Mouse (Mus musculus): Measurements from ENCODE around the gene Jpt1. TPM values are rescaled to one million over a fixed set of nuclear protein-coding genes. Genes with fewer than 3 reads are reported as not detected.
"Not testable (repeated sequence)": the region's sequence is repeated elsewhere in the genome, so short reads cannot be mapped to it uniquely, and the experiment has no call there.

The Jpt1 gene
- polyA plus RNA-seq, 1 experiment from 2014 or later = 1,026 TPM

DNA sequence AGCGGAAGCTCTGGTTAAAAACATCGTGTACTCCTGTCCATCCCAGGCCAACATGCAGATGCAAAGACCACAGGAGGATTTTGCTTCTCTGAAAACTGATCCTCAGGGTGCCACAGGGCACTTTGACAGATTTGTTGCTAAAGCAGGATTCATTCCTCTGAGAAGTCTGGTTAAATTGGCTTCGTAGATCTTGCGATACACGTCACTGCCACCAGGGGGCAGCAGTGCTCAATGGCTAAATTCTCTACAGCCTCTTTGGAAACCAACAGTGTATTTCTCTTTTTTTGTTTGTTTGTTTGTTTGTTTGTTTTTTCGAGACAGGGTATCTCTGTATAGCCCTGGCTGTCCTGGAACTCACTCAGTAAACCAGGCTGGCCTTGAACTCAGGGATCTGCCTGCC is 30.5 kb downstream of the Jpt1 start:
- WGBS = 22% methylated on average over 6 of the region's 6 CpGs
- peaks cover 12% of the 10 kb centered on the region for H3K4me1 ChIP-seq
- H3K9me3 ChIP-seq = no peaks in the 10 kb centered on the region
- peaks cover 3% of the 10 kb centered on the region; the same call in 1 of the 2 replicates for H3K36me3 ChIP-seq
- H3K27ac ChIP-seq (replicated peaks) = no peak overlapping the region
- ATAC-seq (ENCODE audit: low FRiP score, low read depth) = no peak
- H3K9ac ChIP-seq (replicated peaks) = no peak overlapping the region
- H3K27me3 ChIP-seq = no peaks in the 10 kb centered on the region
- H3K4me3 ChIP-seq = no peak overlapping the region
- H3K4me2 ChIP-seq (replicated peaks) = no peak overlapping the region

DNA sequence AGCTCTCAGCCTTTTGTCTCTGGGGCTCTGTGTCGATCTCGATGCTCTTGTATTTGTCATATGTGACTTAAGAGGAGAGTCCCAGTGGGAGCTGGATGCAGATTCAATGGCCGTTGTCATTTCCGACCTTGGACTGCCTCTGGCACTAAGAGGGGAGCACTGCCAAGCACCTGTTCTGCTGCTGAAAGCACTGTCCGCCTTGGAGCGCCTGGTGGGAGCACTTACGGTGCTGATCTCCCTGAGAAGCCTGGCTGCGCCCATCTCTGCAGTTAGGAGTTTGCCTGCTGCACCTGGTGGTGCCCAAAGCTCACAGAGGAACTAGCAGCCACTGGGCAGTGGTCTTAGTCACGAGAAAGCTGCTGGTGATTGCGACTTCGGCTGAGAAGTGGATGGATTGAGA is 30.9 kb downstream of the Jpt1 start:
- Histone ChIP-seq H3K9me3 (no peaks in the 10 kb centered on the region), H3K4me3 (no peak overlapping the region), H3K36me3 (no peaks in the 10 kb centered on the region; the same call in 1 of the 2 replicates), H3K27ac (replicated peaks) (no peak overlapping the region), H3K4me1 (peaks cover 12% of the 10 kb centered on the region), H3K4me2 (replicated peaks) (no peak overlapping the region), H3K9ac (replicated peaks) (no peak overlapping the region; the same call in 1 of the 2 replicates), H3K27me3 (no peaks in the 10 kb centered on the region)
- 76% methylated on average over 11 of the region's 11 CpGs for WGBS
- no peak for ATAC-seq (ENCODE audit: low FRiP score, low read depth)

DNA sequence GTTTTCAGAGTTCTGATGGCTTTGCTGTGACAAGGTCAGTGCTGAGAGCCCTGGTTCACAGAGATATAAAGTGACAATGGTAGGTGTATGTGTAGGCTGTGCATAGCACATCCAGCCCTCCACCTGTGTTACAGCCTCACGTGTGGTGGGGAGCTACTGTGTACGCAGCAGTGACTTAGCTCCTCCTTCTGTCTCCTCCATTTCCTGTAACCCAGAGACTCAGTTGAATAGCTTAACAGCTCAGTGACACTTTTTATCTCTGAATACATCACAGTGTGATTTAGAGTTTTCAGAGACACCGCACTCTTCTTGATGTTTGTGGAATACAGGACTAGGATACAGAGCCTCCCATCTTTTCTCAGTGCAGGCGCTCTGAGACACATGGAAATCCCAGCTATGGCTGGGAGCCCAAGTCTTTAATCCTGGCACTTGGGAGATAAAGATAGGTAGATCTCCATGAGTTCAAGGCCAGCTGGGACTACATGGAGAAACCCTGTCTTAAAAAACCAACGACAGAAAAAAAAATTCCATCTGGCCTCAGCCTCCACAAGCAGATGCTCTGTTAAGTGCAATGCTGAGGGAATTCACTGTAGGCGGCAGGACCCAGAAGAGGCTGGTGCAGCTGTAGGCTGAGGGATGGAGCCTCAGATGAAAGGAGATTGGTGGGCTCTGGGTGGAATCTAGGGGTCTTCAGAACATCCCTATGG is 32.5 kb downstream of the Jpt1 start:
- no peak overlapping the region for H3K4me3 ChIP-seq
- no peaks in the 10 kb centered on the region for H3K9me3 ChIP-seq
- H3K36me3 ChIP-seq = no peaks in the 10 kb centered on the region; the same call in 1 of the 2 replicates
- no peak overlapping the region for H3K4me2 ChIP-seq (replicated peaks)
- H3K4me1 ChIP-seq = peaks cover 17% of the 10 kb centered on the region
- ATAC-seq (ENCODE audit: low FRiP score, low read depth) = no peak
- 84% methylated on average over 6 of the region's 6 CpGs for WGBS
- H3K9ac ChIP-seq (replicated peaks) = no peak overlapping the region
- no peaks in the 10 kb centered on the region for H3K27me3 ChIP-seq
- no peak overlapping the region for H3K27ac ChIP-seq (replicated peaks)

DNA sequence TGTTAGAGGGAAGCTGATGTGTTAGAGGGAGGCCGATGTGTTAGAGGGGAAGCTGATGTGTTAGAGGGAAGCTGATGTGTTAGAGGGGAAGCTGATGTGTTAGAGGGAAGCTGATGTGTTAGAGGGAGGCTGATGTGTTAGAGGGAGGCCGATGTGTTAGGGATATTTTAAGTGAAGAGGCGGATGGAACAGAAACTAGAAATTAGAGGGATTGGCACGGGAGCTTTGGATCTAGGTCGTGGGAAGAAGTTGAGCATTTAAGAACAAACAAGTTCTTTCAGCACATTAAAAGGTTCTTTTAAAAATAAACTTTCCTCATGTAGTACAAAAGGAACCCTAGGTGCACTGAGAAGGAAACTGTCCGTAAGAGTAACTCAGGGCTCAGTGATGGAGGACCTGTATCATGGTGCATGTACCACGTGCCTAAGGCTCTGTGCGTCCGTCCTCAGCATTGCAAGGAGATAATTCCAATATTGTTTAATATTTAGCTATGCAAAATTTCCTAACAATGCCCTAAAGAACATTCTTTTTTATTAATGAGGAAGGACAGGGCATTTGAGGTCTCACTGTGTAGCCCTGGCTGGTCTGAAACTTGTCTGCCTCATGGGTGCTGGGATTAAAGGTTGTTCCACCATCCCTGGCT is 35.8 kb downstream of the Jpt1 start:
- Histone ChIP-seq H3K4me3 (no peak overlapping the region), H3K4me2 (replicated peaks) (no peak overlapping the region), H3K27me3 (no peaks in the 10 kb centered on the region), H3K4me1 (peaks cover 26% of the 10 kb centered on the region), H3K9ac (replicated peaks) (no peak overlapping the region), H3K36me3 (no peaks in the 10 kb centered on the region; the same call in 1 of the 2 replicates), H3K9me3 (no peaks in the 10 kb centered on the region), H3K27ac (replicated peaks) (no peak overlapping the region)
- ATAC-seq (ENCODE audit: low FRiP score, low read depth) = no peak
- 88% methylated on average over 9 of the region's 9 CpGs for WGBS

DNA sequence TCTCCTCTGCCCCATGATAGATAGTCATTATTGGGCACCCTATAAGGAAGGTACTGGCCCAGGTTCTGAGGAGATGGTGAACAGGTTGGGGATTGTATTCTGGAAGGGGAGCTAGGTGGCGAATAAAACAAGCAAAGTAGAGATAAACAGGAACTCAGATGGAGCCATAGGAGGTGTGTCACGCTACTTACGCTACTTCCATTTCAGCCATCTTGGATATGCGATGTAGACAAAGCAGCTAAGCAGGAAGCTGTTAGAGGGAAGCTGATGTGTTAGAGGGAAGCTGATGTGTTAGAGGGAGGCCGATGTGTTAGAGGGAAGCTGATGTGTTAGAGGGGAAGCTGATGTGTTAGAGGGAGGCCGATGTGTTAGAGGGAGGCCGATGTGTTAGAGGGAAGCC is 36.8 kb downstream of the Jpt1 start:
- not testable (repeated sequence) for H3K27me3 ChIP-seq; H3K27ac ChIP-seq (replicated peaks); H3K4me2 ChIP-seq (replicated peaks); H3K9ac ChIP-seq (replicated peaks); H3K9me3 ChIP-seq; ATAC-seq (ENCODE audit: low FRiP score, low read depth); H3K4me3 ChIP-seq; H3K36me3 ChIP-seq
- 86% methylated on average over 7 of the region's 7 CpGs for WGBS
- peaks cover 27% of the 10 kb centered on the region for H3K4me1 ChIP-seq

DNA sequence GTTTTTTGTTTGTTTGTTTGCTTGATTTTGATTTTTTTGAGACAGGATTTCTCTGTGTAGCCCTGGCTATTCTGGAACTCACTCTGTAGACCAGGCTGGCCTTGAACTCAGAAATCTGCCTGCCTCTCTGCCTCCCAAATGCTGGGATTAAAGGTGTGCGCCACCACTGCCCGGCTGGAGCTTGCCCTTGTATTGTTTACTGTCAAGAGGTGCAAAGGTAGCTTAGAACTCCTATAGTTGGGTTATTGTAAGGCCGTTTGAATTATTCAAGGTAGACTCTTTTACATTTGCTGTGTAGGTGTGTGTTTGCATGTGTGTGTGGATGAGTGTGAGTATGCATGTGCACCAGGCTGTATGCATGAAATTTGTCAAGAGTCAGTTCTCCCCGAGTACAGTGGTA is 37.6 kb downstream of the Jpt1 start:
- not testable (repeated sequence) for ATAC-seq (ENCODE audit: low FRiP score, low read depth); H3K27me3 ChIP-seq; H3K9ac ChIP-seq (replicated peaks); H3K36me3 ChIP-seq; H3K27ac ChIP-seq (replicated peaks); H3K9me3 ChIP-seq
- Histone ChIP-seq H3K4me3 (peak overlapping the region; percentile 85; the same call in 1 of the 2 replicates), H3K4me1 (peaks cover 27% of the 10 kb centered on the region), H3K4me2 (replicated peaks) (peak overlapping the region; percentile 99)
- 79% methylated on average over 4 of the region's 4 CpGs for WGBS

DNA sequence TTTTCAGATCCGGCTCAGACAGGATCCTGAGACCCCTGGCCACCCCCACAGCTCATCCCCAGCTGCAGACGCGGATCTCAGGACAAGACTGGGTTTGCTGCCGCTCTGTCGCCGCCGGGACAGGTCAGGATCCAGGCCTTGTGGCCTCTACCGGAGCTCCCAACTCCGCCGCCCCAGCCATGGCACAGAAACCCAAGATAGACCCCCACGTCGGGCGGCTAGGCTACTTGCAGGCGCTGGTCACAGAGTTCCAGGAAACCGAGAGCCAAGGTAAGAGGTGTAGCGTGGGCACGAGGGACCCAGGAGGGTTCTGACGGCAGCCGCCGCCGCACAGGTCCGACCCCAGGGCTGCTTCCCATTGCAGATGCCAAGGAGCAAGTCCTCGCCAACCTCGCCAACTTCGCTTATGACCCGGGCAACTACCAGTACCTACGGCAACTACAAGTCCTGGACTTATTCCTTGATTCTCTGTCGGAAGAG is 38.4 kb downstream of the Jpt1 start:
- no peaks in the 10 kb centered on the region for H3K27me3 ChIP-seq
- H3K4me2 ChIP-seq (replicated peaks) = peak overlapping the region; percentile 99
- ATAC-seq (ENCODE audit: low FRiP score, low read depth) = peak; percentile 16; the same call in 1 of the 2 replicates
- no peaks in the 10 kb centered on the region; the same call in 1 of the 2 replicates for H3K36me3 ChIP-seq
- peaks cover 27% of the 10 kb centered on the region for H3K4me1 ChIP-seq
- H3K4me3 ChIP-seq = peak overlapping the region; percentile 85
- peak overlapping the region; percentile 82 for H3K9ac ChIP-seq (replicated peaks)
- WGBS = 6% methylated on average over 28 of the region's 28 CpGs
- peak overlapping the region; percentile 35; the same call in 1 of the 2 replicates for H3K27ac ChIP-seq (replicated peaks)
- H3K9me3 ChIP-seq = no peaks in the 10 kb centered on the region

DNA sequence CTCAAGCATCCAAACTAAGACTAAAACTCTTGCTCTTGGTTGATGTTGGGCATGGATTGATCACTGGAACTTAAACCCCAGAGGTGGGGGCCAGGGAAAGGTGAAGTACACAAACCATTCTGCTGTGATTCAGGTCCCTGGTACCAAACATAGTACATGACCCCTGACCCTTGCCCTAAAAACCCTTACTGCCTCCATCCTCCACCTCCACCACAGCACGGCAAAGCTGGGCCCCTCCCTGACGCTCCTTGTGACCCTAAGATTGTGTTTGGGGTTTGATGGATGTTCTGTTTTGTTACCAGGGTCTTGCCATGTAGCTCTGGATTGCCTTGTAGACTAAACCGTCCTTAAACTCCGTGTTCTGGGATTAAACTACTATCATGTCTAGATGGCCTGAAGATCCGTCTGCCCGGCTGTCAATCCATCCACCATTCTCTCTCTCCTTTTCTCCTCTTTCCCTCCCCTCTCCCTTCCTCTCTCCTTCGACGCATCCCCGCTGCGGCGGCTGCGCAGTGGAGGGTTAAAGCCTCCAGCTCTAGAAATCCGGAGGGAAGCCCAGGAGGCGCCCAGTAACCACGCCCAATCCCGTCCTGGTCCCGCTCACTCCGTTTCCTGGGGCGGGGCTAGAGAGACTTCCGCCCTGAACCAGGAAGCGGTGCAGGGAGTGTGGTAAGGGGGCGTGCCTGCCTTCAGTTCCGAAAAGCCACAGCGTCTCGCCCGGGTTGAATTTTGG is 39.0 kb downstream of the Jpt1 start, which contains the start of gene Armc7:
TSS of gene Armc7 (plus strand) at position 643 of the 733 bp plus-strand sequence.
- Histone ChIP-seq H3K27ac (replicated peaks) (peak within 1 kb of the TSS; percentile 75), H3K36me3 (no peaks in the 10 kb centered on the region; the same call in 1 of the 2 replicates), H3K4me1 (peaks cover 27% of the 10 kb centered on the region), H3K4me3 (peak within 1 kb of the TSS; percentile 85), H3K9me3 (no peaks in the 10 kb centered on the region), H3K27me3 (no peaks in the 10 kb centered on the region), H3K9ac (replicated peaks) (peak within 1 kb of the TSS; percentile 82), H3K4me2 (replicated peaks) (peak within 1 kb of the TSS; percentile 99)
- ATAC-seq (ENCODE audit: low FRiP score, low read depth) = peak; percentile 97
- WGBS = 2% methylated on average over 26 of the region's 26 CpGs

DNA sequence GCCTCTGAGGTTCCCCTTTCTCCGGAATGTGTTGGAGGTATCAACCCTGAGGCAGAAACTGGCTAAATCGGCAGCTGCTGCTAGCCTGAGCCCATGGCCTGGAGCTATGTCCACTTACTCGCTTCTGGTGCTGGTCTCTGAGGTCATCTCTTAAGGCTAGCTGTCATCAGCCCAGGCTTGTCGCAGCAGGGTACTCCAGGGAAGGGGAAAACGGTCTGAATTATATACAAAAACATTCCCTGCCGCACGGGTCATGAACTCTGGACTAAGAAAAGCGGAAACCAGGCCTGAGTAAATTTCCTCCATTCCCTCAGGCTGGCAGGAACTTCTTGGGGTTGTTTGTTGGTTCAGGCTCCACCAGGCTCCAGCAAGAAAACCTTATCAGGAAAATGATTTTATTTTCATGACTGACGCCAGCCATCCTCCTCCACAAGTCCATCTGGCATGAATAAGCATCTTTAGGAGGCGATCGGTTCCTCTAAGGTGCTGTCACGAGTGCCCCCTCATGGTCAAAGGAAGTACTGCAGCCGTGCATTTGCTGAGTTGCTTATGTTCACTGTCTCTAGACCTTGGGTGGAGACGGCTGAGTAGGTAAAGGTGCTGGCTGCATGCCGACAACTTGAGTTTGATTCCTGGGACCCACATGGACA is 40.4 kb downstream of the Jpt1 start:
- no peak; the same call in 1 of the 2 replicates for ATAC-seq (ENCODE audit: low FRiP score, low read depth)
- Histone ChIP-seq H3K27ac (replicated peaks) (peak overlapping the region; percentile 27; the same call in 1 of the 2 replicates), H3K4me3 (no peak overlapping the region)

DNA sequence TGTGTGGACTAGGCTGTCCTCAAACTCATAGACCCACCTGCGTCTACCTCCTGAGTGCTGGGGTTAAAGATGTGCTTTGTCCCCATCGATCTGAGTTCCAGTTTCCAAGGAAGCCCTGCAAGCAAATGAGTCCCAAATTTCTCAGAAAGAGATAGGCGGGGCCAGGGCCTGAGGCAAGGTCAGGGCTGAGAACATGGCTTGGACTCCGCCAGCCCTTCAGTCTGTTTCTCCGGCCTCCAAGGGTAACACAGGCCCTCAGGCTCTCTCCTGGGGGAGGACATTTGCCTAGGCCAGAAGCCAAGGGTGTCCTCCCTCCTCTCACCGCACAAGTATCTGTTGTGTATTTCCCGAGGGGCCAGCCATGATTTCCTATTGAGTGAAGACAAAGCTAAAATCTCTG is 42.0 kb downstream of the Jpt1 start:
- Histone ChIP-seq H3K4me3 (no peak overlapping the region), H3K27ac (replicated peaks) (no peak overlapping the region), H3K9me3 (no peaks in the 10 kb centered on the region), H3K4me1 (peaks cover 27% of the 10 kb centered on the region), H3K36me3 (no peaks in the 10 kb centered on the region), H3K4me2 (replicated peaks) (no peak overlapping the region), H3K9ac (replicated peaks) (no peak overlapping the region), H3K27me3 (no peaks in the 10 kb centered on the region)
- ATAC-seq (ENCODE audit: low FRiP score, low read depth) = no peak
- WGBS = 86% methylated on average over 7 of the region's 7 CpGs

More for the DNA sequence above, 40.4 kb downstream of the Jpt1 start:
- no peaks in the 10 kb centered on the region for H3K9me3 ChIP-seq
- no peaks in the 10 kb centered on the region for H3K27me3 ChIP-seq
- H3K9ac ChIP-seq (replicated peaks) = 0 out of 2 replicates have a peak overlapping the region, but pooled peaks have one; percentile 12
- 22% methylated on average over 15 of the region's 15 CpGs for WGBS
- H3K36me3 ChIP-seq = no peaks in the 10 kb centered on the region
- peaks cover 27% of the 10 kb centered on the region for H3K4me1 ChIP-seq
- 0 out of 2 replicates have a peak overlapping the region, but pooled peaks have one; percentile 9 for H3K4me2 ChIP-seq (replicated peaks)

DNA sequence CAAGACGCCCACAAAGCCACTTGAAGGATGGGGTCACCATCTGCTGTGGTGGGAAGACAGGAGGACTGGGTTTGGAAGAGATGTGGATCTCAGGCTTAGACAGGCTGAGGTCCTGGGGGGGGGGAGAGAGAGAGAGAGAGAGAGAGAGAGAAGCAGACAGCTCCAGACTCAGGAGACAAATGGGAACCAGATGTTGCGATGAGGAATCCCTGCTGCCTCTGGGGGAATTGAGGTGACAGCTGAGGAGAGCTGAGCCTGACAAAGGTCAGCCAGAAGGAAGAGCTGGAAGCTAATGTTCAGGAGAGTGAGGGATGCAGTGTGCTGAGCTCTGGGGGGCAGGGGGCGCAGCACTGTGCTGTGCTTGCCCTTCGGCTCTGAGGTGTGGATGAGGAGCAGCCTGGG is 47.0 kb downstream of the Jpt1 start:
- Histone ChIP-seq H3K4me2 (replicated peaks) (no peak overlapping the region), H3K4me1 (no peaks in the 10 kb centered on the region; the same call in 1 of the 2 replicates), H3K9me3 (no peaks in the 10 kb centered on the region), H3K27ac (replicated peaks) (no peak overlapping the region), H3K27me3 (no peaks in the 10 kb centered on the region; the same call in 1 of the 2 replicates), H3K4me3 (no peak overlapping the region), H3K9ac (replicated peaks) (0 out of 2 replicates have a peak overlapping the region, but pooled peaks have one; percentile 34), H3K36me3 (no peaks in the 10 kb centered on the region)
- ATAC-seq (ENCODE audit: low FRiP score, low read depth) = no peak
- 55% methylated on average over 4 of the region's 4 CpGs for WGBS

All from midbrain, embryonic 12.5 days (tissue).